Mouse (Mus musculus): ENCODE measurements at regions not wholly inside any gene's neighbourhood (a gene's known extent, or its start where the extent isn't known, plus 50 kb on each side); places are given as distances from the start of the nearest gene placed in this dataset.

DNA sequence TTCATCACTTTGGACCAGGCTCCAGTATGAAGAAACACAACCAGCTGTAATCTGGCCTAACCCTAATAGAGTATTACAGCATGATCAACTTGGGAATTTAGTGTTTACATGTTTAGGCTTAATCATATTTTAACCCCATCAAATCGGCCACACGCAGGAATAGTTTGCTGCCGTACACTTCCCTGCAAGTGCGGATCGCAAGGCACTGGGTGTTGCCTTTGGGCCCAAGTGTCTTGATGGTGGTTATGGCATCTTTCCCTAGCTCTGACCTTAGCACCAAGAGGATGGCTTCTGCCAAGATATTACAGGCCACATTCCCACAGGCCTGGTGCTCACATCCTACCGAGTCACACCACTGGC, 291.9 kb downstream of the Tgfb2 start:
- 96% methylated on average over 6 of the region's 6 CpGs for WGBS
- Histone ChIP-seq H3K9me3 (replicated peaks; ENCODE audit: control insufficient read depth, low read length) (no peaks in the 10 kb centered on the region), H3K27ac (ENCODE audit: low read depth, low read length) (no peak overlapping the region), H3K27me3 (replicated peaks; ENCODE audit: control insufficient read depth, insufficient read depth, low read length) (no peaks in the 10 kb centered on the region), H3K36me3 (ENCODE audit: control insufficient read depth, insufficient read depth, low read length) (no peaks in the 10 kb centered on the region), H3K4me1 (ENCODE audit: control insufficient read depth, insufficient read depth, low read length) (peaks cover 9% of the 10 kb centered on the region), H3K9ac (ENCODE audit: low read length) (no peak overlapping the region), H3K4me2 (ENCODE audit: low read length) (no peak overlapping the region), H3K4me3 (ENCODE audit: low read depth, low read length) (no peak overlapping the region)
- no peak for DNase-seq (ENCODE audit: low spot score)
- no peak for ATAC-seq

DNA sequence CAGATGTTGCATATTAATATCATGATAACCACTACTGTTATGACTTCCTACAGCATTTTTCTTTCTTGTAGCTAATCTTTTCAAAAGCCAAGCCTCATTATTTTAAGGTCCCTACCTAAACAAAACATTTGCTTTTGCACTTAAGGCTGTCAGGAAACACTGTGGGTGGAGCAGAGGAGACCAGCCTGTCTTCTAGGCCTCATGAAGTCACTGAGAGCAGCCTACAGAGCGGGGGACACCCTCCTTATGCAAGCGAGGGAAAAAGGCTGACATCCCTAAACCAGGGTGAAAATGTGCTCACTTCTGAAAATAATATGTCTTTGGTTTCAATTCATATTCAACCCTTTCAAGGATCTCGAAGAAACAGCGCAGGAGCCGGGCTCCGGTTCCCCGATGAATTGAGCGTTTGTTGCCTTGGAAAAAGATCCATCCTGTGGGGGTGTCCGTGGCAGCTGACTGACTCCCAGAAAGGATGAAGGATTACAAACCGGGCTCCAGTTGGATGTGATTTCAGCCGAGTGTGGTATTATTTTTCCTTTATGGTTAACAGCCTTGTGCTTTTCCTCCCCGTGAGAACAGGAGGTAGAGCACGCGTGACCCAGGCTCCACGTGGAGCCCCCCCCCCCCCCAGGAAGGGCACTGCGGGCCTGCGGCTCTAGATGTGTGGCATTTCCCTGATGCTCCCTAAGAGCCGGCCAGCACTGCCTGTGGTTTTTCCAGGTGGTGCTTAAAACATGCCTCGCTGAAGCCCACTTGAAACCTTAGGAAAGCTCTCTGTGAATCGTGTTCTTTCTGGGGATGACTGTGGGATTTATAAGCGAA, 292.5 kb downstream of the Tgfb2 start:
- Histone ChIP-seq H3K4me2 (ENCODE audit: low read length) (no peak overlapping the region), H3K4me3 (ENCODE audit: low read depth, low read length) (no peak overlapping the region), H3K27ac (ENCODE audit: low read depth, low read length) (no peak overlapping the region), H3K9me3 (replicated peaks; ENCODE audit: control insufficient read depth, low read length) (no peaks in the 10 kb centered on the region), H3K36me3 (ENCODE audit: control insufficient read depth, insufficient read depth, low read length) (no peaks in the 10 kb centered on the region), H3K4me1 (ENCODE audit: control insufficient read depth, insufficient read depth, low read length) (peaks cover 9% of the 10 kb centered on the region), H3K27me3 (replicated peaks; ENCODE audit: control insufficient read depth, insufficient read depth, low read length) (no peaks in the 10 kb centered on the region), H3K9ac (ENCODE audit: low read length) (no peak overlapping the region)
- ATAC-seq (no peak), DNase-seq (ENCODE audit: low spot score) (no peak)
- 86% methylated on average over 21 of the region's 21 CpGs for WGBS

DNA sequence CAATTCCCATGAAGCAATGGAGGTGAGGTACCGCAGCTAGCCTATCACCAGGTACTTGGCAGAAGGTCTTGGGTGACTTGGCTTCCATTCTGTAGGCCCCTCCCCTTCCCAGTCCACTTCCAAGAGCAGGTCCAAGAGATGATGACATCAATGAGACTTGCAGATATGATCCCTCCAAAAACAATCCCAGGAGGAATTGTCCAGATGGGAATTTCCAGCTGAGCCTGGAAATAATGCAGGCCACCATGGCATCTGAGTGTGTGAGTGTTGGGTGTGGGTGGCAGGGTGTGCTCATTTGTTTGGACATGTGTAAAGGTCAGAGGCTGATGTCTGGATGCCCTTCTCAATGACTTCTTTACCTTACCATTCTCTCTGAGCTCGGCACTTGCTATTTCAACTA, 293.5 kb downstream of the Tgfb2 start:
- DNase-seq (ENCODE audit: low spot score) (no peak), ATAC-seq (no peak)
- WGBS: 86% methylated on average over 2 of the region's 2 CpGs
- Histone ChIP-seq H3K9me3 (replicated peaks; ENCODE audit: control insufficient read depth, low read length) (no peaks in the 10 kb centered on the region), H3K27me3 (replicated peaks; ENCODE audit: control insufficient read depth, insufficient read depth, low read length) (no peaks in the 10 kb centered on the region), H3K27ac (ENCODE audit: low read depth, low read length) (no peak overlapping the region), H3K4me1 (ENCODE audit: control insufficient read depth, insufficient read depth, low read length) (peaks cover 9% of the 10 kb centered on the region), H3K4me3 (ENCODE audit: low read depth, low read length) (no peak overlapping the region), H3K9ac (ENCODE audit: low read length) (no peak overlapping the region), H3K36me3 (ENCODE audit: control insufficient read depth, insufficient read depth, low read length) (no peaks in the 10 kb centered on the region), H3K4me2 (ENCODE audit: low read length) (no peak overlapping the region)

DNA sequence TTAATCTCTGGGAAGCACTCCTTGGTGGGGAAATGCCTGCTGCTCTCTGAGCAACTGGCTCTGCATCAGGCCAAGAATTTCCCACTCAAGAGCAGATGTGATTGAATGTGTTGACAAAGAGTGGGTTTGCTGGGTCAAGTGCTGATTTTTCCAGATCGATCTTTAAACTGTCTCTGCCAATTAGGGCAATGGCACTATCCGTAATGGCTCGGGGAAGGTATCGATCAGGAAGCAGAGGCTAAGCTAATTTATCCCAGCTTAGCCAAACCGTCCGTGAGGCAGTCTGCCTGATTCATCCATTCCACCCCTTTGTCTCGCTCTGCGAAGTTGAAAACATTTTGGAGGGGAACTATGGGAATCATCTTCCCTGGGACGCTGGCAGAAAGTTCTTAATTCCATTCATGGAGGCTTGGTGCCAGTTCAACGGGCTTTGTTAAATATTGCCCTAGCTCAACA, 291.9 kb upstream of the Lyplal1 start:
- 7% methylated on average over 10 of the region's 10 CpGs for WGBS
- ATAC-seq (peak; percentile 52; the same call in 1 of the 2 replicates), DNase-seq (ENCODE audit: low spot score) (peak; percentile 65)
- H3K9ac ChIP-seq (ENCODE audit: low read length): peak overlapping the region; percentile 40
- H3K36me3 ChIP-seq (ENCODE audit: control insufficient read depth, insufficient read depth, low read length): no peaks in the 10 kb centered on the region
- no peaks in the 10 kb centered on the region for H3K27me3 ChIP-seq (replicated peaks; ENCODE audit: control insufficient read depth, insufficient read depth, low read length)
- 0 out of 2 replicates have a peak overlapping the region, but pooled peaks have one; percentile 2 for H3K4me3 ChIP-seq (ENCODE audit: low read depth, low read length)
- peaks cover 9% of the 10 kb centered on the region for H3K4me1 ChIP-seq (ENCODE audit: control insufficient read depth, insufficient read depth, low read length)
- peak overlapping the region; percentile 41 for H3K4me2 ChIP-seq (ENCODE audit: low read length)
- no peak overlapping the region for H3K27ac ChIP-seq (ENCODE audit: low read depth, low read length)
- H3K9me3 ChIP-seq (replicated peaks; ENCODE audit: control insufficient read depth, low read length): no peaks in the 10 kb centered on the region

DNA sequence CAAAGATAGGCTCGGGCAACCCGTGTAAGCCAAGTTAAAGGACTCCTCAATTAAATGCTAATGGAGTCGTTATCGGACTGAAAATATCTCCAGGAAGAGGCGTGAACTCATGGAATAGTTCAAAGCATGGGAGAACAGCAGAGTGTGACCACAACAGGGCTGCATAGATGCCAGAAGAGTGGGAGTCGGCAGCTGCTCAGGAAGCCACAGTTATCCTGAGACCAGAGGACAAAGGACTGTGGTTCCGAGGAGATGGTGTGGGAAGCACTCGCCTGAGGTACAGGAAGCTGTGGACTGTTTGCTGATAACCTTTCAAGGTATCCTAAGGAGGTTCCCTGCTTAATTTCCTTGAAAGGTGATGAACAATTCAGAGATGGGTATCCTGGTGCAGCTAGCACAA, 290.5 kb upstream of the Lyplal1 start:
- peaks cover 9% of the 10 kb centered on the region for H3K4me1 ChIP-seq (ENCODE audit: control insufficient read depth, insufficient read depth, low read length)
- no peak for DNase-seq (ENCODE audit: low spot score)
- H3K27me3 ChIP-seq (replicated peaks; ENCODE audit: control insufficient read depth, insufficient read depth, low read length): no peaks in the 10 kb centered on the region
- ATAC-seq: no peak
- H3K4me2 ChIP-seq (ENCODE audit: low read length): no peak overlapping the region
- H3K27ac ChIP-seq (ENCODE audit: low read depth, low read length): no peak overlapping the region
- no peaks in the 10 kb centered on the region for H3K36me3 ChIP-seq (ENCODE audit: control insufficient read depth, insufficient read depth, low read length)
- no peak overlapping the region for H3K9ac ChIP-seq (ENCODE audit: low read length)
- H3K4me3 ChIP-seq (ENCODE audit: low read depth, low read length): no peak overlapping the region
- WGBS: 50% methylated on average over 8 of the region's 8 CpGs
- no peaks in the 10 kb centered on the region for H3K9me3 ChIP-seq (replicated peaks; ENCODE audit: control insufficient read depth, low read length)

DNA sequence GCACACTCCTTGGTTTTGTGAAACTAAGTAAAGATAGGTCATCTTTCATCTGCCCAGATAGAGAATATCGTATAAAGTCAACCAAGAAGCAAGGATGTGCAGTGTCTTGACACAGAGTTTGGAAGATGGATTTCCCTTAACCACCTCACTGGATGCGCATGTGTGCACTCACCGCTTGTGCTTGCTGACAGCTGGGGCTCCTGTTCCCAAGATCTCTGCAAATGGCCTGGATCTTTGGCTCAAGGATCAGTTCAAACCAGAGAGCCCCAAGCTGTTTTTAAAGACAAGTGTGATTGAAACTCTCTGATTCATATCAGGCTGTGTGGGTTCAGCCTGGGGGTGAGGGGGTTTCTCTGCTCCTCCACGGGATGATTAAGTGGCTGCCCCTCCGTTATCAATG, 288.6 kb upstream of the Lyplal1 start:
- H3K27ac ChIP-seq (ENCODE audit: low read depth, low read length): no peak overlapping the region
- H3K4me2 ChIP-seq (ENCODE audit: low read length): no peak overlapping the region
- peaks cover 9% of the 10 kb centered on the region for H3K4me1 ChIP-seq (ENCODE audit: control insufficient read depth, insufficient read depth, low read length)
- H3K36me3 ChIP-seq (ENCODE audit: control insufficient read depth, insufficient read depth, low read length): no peaks in the 10 kb centered on the region
- H3K27me3 ChIP-seq (replicated peaks; ENCODE audit: control insufficient read depth, insufficient read depth, low read length): no peaks in the 10 kb centered on the region
- H3K4me3 ChIP-seq (ENCODE audit: low read depth, low read length): no peak overlapping the region
- no peaks in the 10 kb centered on the region for H3K9me3 ChIP-seq (replicated peaks; ENCODE audit: control insufficient read depth, low read length)
- WGBS: 87% methylated on average over 5 of the region's 5 CpGs
- H3K9ac ChIP-seq (ENCODE audit: low read length): no peak overlapping the region
- no peak for DNase-seq (ENCODE audit: low spot score)
- ATAC-seq: no peak

DNA sequence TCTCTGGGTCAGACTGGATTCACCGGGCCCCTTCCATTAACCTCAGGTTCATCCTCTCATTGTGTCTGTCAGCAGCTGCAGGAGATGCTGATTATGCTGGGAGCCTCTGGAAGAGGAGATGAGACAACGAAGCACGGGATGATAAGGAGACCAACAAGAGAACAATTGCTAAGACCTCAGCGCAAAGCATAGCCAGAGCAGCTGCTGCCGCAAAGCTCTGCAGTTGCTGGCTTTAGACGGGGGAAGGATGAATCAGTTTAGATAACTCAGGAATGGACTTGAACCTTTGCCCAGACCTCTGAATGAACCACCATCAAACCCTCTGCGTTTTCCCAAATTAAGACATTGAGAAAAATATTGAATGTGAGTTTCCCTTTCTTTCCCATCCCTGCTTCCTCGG, 282.7 kb upstream of the Lyplal1 start:
- Histone ChIP-seq H3K9me3 (replicated peaks; ENCODE audit: control insufficient read depth, low read length) (no peaks in the 10 kb centered on the region), H3K4me2 (ENCODE audit: low read length) (no peak overlapping the region), H3K27ac (ENCODE audit: low read depth, low read length) (no peak overlapping the region), H3K4me3 (ENCODE audit: low read depth, low read length) (no peak overlapping the region), H3K27me3 (replicated peaks; ENCODE audit: control insufficient read depth, insufficient read depth, low read length) (no peaks in the 10 kb centered on the region), H3K36me3 (ENCODE audit: control insufficient read depth, insufficient read depth, low read length) (no peaks in the 10 kb centered on the region), H3K9ac (ENCODE audit: low read length) (no peak overlapping the region), H3K4me1 (ENCODE audit: control insufficient read depth, insufficient read depth, low read length) (no peaks in the 10 kb centered on the region)
- ATAC-seq (no peak), DNase-seq (ENCODE audit: low spot score) (no peak)
- 56% methylated on average over 8 of the region's 8 CpGs for WGBS

DNA sequence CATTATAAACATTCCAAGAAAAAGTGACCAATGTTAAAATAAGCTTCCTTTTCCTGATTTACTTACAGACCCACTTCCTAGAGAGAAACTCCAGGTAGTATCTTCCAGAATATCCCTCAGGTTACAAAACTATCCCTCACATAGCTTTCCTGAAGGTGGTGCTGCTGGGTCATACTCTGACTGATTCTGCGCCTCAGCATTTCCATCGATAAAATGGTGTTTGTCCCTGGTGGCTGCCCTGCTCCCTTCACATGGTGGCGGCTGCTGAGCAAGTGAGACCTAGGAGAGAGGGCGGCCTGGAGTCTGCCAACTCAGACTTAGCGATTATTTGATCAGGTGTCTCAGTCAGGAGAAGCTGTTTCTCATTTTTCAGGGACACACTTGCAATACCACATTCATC, 275.9 kb upstream of the Lyplal1 start:
- Histone ChIP-seq H3K27ac (ENCODE audit: low read depth, low read length) (no peak overlapping the region), H3K4me2 (ENCODE audit: low read length) (no peak overlapping the region), H3K9ac (ENCODE audit: low read length) (no peak overlapping the region), H3K4me1 (ENCODE audit: control insufficient read depth, insufficient read depth, low read length) (no peaks in the 10 kb centered on the region), H3K9me3 (replicated peaks; ENCODE audit: control insufficient read depth, low read length) (no peaks in the 10 kb centered on the region), H3K27me3 (replicated peaks; ENCODE audit: control insufficient read depth, insufficient read depth, low read length) (no peaks in the 10 kb centered on the region), H3K36me3 (ENCODE audit: control insufficient read depth, insufficient read depth, low read length) (no peaks in the 10 kb centered on the region), H3K4me3 (ENCODE audit: low read depth, low read length) (no peak overlapping the region)
- ATAC-seq (no peak), DNase-seq (ENCODE audit: low spot score) (peak; percentile 32)
- WGBS: 54% methylated on average over 5 of the region's 5 CpGs

DNA sequence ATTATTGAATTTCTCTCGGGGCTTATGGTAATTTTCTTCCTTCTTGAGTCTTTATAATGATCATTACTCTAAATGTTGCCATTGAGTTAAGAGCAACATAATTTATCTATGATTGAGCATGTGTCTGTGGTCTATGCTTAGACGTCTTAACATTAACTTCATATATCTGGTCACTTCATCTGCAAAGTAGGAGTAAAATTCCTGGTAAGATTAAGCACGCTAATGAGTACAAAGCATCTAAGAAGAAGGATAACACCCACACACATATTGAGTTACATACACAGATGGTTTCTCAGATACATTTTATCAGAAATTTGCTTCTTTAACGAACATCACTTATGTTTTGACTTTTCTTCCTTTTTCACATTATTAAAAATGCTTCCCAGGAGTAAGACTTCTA, 267.3 kb upstream of the Lyplal1 start:
- Histone ChIP-seq H3K4me1 (ENCODE audit: control insufficient read depth, insufficient read depth, low read length) (no peaks in the 10 kb centered on the region), H3K9me3 (replicated peaks; ENCODE audit: control insufficient read depth, low read length) (no peaks in the 10 kb centered on the region), H3K4me3 (ENCODE audit: low read depth, low read length) (no peak overlapping the region), H3K27me3 (replicated peaks; ENCODE audit: control insufficient read depth, insufficient read depth, low read length) (no peaks in the 10 kb centered on the region), H3K9ac (ENCODE audit: low read length) (no peak overlapping the region), H3K4me2 (ENCODE audit: low read length) (no peak overlapping the region), H3K27ac (ENCODE audit: low read depth, low read length) (no peak overlapping the region), H3K36me3 (ENCODE audit: control insufficient read depth, insufficient read depth, low read length) (no peaks in the 10 kb centered on the region)
- no peak for ATAC-seq
- 82% methylated on average over 4 of the region's 4 CpGs for WGBS
- no peak for DNase-seq (ENCODE audit: low spot score)

All from forebrain, embryonic 14.5 days (tissue).